Mouse (Mus musculus) erythroblast, embryonic 14.5 days (primary cell): Measurements from ENCODE around the gene Mettl7a3.
"Not testable (repeated sequence)": the region's sequence is repeated elsewhere in the genome, so short reads cannot be mapped to it uniquely, and the experiment has no call there.

Experiments
- GATA1 ChIP-seq: IDR thresholded peaks from 2 replicates; pipeline ENCODE4 v1.6.1; 2012; ENCODE audit warnings: low read length, inconsistent platforms, mixed read lengths
- TAL1 ChIP-seq: IDR thresholded peaks from 3 replicates; pipeline ENCODE4 v1.6.1; 2012; ENCODE audit warnings: low read length, inconsistent platforms, mixed read lengths

- TF ChIP-seq GATA1, TAL1: not testable (repeated sequence)
Measured at GRCm38 (mm10) chr15:100341314-100341980, 6.7 kb downstream of the Mettl7a3 start.
